Mouse (Mus musculus): Measurements from ENCODE around the gene She.

Gene She

DNA sequence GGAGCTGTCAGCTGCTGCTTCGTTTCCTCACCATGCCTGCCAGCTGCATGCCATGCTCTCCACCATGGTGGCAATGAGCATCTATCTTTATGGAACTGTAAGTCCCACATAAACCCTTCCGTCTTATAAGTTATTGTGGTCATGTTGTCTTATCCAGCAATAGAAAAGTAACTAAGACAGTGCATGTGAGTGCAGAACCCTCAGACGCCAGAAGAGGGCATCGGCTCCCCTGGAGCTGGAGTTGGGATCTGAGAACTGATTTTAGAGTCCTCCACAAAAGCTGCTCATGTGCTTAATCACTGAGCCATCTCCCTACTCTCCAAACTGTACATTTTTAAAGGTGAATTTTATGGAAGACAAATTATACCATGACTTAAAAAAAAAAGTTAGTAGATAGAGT, 14.1 kb upstream of the She start:
- DNase-seq (ENCODE audit: low spot score), result no peak

DNA sequence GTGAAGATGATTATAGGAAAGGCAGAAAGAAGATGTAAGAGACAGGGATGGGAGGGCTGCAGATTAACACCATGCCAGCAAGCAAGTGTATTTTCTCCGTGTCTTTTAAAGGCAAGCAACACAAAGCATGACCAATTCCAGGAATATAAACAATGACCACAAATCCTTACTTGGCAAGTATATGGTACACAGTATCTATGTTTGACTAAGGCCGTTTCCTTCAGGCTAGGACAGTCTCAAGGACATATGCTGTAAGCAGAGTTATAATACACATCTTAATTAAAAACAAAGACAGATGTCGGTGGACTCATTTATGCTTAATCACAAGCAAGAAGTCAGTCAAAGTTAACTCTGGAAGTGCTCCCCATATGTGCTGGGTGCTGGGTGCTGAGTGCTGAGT, 12.6 kb upstream of the She start:
- no peak for DNase-seq (ENCODE audit: low spot score)

DNA sequence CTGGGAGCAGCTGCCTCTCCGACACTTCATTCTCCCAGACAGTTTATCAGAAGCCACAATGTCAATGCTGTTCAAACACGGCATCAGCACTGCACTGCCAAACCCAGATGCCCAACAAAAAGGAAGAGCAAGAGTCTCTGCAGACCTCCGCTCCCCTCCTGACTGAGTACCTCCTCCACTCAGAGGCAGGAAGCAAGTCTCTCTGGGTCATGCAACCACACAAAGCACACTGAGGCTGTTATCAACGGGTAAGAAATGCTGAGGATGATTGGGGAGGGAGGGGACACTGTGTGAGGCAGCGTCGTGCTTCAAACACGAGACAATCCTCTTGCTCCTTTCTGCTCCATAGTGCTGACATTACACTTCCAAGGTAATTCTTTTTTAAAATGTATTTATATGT, 11.3 kb upstream of the She start:
- no peak for DNase-seq (ENCODE audit: low spot score)

DNA sequence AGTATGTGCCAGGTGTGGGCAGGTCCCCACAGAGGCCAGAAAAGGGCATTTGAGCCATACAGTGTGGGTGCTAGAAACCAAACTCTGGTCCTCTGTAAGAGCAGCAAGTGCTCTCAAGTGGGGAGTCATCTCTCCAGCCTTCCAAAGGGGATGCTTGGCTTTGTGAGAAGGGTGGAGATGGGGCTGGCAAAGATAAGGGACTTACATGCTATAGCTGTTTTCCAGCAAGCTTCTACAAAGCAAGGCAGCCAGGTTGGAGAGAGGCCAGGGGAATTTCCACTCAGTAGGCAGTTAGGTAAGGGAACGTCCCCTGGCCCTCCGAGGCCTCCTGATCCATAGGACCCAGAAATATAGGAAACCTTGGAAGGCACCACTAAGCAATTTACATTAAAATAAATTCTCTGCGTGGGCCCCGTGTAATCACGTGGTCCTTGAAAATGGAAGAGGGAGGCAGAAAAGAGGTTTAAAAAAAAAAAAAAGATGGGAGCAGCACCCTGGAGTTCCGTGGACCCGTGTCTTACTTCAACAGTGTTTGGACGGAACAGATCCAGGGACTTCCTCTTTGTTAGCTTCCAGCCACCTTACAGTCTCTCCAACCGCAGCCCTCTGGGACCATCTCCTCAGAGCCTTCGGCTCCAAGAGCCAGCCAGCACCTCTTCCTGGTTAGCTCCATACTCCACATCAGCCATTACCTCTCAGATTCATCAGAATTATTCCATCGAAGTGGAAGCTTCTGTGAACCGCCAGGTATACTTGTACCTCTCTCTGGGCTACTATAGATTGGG, 10.7 kb upstream of the She start:
- no peak for DNase-seq (ENCODE audit: low spot score)

DNA sequence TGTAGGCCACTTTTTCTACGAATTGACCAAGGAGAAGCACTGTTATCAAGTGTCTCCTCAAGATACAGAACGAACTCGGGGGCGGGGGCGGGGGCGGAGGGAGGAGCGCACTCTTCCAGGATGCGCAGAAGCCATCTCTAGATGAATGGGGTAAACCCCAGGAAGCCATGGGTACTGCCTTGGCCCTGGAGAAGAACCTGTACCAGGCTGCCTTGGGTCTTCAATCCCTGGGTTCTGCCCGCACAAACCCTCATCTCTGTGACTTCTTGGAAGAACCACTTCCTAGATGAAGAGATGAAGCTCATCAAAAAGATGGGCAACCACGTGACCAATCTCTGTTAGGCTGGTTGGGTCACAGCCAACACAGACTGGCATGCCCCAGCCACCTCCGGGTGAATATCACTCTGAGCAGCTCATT, 10.1 kb upstream of the She start:
- DNase-seq (ENCODE audit: low spot score), result no peak

DNA sequence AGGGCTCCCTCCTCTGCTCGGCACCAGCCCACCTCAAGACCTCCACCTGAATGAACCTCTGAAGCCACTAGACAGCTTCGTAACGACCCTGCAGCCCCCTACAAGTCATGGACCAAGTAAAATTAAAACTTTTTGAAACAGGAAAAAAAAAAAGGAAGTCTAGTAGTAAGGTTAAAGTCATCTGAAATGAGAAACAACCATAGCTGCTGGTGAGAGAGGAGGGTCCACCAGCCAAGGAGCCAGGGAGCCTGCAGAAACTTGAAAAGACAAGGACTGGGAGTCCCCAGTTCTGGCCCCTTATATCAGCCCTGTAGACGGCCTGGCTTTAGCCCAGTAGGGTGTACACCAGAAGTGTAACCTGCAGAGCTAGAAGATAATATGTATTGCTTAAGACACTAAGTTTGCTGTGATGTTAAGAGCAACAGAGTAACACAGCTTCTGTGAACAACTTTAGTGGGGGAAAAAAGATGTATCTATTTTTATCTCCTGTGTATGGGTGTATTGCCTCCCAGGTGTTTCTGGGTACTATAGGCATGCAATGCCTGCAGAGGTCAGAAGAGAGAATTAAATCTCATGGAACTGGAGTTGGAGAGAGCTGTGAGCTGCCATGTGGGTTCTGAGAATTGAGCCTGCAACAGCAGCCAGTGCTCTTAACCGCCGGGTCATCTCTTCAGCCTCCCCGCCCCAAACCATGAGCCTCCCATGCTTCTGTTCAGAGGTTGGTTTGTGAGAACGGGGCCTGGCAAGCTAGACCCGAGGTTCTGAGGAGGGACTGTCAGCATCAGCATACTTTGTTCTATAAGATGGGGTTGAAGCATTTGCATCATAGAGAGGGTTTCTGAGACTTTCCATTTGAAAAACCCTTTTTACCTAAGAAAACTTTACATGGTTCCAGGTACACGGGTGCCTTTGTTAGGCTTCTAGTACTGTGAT, 9.4 kb upstream of the She start:
- no peak for DNase-seq (ENCODE audit: low spot score)

DNA sequence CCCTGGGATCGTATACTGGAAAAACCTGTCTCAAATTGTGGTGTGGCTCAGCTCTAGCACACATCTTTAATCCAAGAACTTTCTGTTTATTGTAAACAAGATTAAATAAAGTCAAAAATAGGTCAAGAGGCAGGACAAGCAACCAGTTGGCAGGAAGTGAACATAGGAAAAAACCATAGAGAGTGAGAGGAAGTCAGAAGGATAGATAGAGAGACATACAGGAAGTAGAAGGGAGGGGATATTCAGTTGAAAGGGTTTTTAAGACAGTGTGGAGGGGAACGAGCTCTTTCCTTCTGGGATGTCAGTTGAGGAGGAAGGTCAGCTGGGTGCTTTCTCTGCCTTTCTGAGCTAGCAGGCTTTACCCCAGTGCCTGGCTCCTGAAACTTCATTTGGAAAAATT, 7.6 kb upstream of the She start:
- no peak for DNase-seq (ENCODE audit: low spot score)

DNA sequence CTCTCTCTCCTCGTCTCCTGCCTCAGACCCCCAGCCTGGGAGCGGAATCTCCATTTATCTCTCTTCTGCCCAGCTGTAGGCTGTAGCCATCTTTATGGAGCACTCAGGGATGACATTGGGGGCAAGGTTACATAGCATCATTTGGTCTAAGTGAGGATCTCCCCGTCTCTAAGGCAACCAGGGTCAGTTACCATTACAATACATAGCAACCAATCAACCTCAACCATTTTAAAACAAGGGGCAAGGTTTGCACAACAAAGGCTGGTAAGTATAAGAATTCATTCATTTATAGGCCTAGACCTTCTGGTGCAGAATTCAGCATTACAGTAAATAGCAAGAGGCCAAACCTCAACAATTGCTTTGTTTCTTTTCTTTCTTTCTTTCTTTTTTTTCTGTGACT, 4.9 kb upstream of the She start:
- no peak for DNase-seq (ENCODE audit: low spot score)

DNA sequence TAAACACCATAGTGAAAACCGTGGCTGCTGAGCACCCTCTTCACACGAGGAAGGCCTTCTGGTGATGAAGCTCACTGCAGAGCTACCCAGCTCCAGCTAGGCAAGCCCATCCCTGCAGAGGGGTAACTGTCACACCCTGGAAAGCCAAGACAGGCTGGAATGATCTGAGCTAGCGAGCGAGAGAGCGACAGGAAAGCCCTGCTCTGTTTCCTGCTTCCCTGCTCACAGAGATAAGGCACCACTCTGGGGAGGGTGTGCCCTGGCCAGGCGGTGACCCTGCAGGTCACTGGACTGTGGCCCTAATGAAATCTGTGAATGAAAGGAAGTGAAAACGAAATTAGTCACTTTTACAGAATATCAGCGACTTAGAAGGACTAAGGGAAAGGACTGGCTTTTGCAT, 4.2 kb downstream of the She start:
- no peak for DNase-seq (ENCODE audit: low spot score)

DNA sequence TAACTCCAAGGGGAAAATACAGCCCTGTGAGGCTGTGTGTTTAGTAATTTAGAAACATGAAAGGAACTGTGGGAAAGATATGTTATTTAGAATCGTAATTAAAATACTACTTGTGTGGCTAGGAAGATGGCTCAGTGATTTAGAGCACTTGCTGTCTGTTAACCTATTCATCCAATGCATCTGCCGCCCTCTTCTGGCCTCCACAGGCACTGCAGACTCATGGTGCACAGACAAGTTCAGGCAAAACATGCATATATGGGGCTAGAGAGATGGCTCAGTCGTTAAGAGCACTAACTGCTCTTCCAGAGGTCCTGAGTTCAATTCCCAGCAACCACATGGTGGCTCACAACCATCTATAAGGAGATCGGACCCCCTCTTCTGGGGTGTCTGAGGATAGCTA, 11.1 kb downstream of the She start:
- DNase-seq (ENCODE audit: low spot score), result peak; percentile 39

DNA sequence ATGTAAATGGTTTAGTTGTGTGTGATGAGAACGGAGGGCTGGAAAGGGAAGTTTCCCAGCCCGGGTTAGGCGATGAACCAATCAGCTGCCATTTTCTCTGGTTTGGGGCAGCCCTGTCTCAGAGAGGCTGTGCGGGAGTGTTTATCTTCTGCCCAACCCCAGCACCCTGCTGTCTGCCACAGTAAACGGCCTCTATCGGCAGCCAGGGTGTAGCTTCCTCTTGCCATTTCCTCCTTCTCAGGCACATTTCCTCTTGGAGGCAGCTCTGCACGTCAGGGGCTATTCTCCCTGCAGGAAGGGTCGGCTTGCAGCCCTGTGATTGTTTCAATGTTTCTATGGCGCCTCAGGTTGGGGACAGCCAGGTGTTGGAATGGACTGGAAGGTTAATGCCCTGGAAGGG, 12.0 kb downstream of the She start:
- DNase-seq (ENCODE audit: low spot score), result no peak

DNA sequence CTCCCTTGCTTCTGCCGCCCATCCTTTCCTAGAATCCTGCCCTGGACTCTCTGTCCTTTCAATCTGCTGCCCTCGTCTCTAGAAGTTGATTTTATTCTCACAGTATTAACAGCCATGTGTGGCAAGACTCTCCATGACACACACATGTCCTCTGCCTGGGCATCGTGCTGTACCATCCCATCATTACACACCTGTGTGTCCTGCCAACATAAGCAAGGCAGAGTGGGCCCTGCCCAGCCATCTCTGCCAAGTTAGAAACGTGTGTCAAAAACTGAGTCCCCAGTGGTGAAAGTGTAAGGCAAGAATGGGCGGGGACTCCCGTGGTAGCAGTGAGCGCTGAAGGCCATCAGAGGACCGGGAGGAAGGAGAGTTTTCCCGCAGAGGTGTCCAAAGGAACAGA, 14.6 kb downstream of the She start:
- no peak for DNase-seq (ENCODE audit: low spot score)

DNA sequence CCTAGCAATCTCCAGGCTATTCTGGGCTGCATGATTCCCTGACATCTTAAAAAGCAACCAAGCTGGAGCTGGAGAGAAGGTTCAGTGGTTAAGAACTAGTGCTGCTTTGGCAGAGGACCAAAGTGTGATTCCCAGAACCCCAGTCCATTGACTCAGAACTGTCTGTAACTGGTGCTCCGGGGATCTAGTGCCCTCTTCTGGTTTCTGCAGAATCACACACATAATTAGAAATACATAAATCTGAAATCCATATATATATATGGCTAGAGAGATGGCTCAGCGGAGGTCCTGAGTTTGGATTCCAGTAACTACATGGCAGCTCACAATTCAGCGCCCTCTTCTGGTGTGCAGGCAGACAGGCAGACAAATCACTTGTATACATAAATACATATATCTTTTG, 16.0 kb downstream of the She start:
- no peak for DNase-seq (ENCODE audit: low spot score)

DNA sequence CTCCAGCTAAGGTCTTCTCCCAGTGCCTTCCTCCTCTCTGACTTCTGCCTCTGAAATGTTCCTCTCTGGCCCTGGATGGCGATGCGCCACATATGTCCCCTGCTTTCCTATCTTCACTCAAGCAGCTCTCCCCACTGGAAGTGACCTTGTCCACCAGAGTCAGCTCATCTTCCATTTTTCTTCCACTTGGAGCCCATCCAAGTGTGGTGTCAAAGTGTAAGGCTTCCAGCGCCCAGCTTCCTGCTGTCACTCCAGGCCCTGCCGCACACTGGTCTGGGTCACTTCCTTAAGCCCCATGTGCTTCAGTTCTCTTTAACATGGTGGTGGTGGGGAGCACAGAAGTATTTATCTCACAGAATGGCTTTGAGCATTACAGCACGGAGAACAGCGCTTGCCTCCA, 16.4 kb downstream of the She start:
- no peak for DNase-seq (ENCODE audit: low spot score)

DNA sequence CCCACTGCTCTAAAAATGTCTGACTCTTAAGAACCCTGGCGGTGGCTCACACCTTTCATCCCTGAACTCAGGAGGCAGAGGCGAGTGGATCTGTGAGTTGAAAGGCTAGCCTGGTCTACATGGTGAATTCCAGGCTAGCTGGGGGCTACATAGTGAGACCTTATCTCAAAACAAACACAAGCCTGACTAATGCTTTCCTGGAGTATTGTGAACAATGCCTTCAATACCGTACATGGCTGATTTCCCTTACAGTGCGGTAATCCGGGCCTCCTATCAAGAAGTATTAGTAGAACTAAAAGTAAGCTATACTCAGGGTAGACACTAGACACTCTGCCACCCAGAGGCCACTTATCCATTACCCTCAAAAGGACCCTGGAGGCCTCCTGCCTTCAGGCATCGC, 16.9 kb downstream of the She start:
- no peak for DNase-seq (ENCODE audit: low spot score)

DNA sequence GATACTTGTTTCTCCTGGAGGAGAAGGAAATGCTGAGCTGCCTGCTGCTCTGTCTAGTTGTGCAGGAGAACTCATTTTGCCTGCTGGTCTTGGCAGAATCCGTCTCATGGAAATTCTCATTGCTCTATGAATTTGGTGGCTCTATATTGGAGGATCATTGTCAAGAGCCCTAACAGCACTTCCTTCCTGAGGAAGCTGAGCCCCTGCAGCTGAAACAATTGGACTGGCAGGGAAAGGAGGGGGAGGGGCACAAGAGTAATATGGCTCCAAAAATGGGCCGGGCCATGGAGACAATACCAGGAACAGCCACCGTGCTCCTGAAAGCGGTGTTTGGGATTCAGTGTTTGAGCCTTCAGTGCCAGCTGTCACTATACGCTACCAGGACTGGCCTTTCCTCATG, 22.6 kb downstream of the She start:
- DNase-seq (ENCODE audit: low spot score), result peak; percentile 22

DNA sequence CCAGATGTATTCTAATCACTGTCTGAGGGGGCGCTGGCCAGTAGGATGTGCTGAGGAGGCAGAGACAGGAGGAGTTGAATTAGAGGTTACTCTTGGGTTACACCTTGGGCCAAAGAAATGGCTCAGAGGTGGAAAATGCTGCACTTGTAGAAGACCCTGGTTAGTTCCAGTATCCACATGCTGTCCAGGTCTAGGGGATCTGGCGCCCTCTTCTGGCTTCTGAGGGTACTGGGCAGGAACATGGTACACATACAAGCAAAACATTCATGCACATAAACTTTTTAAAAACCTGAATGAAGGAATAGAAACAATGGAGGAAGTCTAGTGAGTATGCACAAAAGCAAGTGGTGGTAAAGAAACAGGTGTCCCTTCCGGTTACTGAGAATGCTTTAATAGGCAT, 26.2 kb downstream of the She start:
- peak; percentile 24 for DNase-seq (ENCODE audit: low spot score)

DNA sequence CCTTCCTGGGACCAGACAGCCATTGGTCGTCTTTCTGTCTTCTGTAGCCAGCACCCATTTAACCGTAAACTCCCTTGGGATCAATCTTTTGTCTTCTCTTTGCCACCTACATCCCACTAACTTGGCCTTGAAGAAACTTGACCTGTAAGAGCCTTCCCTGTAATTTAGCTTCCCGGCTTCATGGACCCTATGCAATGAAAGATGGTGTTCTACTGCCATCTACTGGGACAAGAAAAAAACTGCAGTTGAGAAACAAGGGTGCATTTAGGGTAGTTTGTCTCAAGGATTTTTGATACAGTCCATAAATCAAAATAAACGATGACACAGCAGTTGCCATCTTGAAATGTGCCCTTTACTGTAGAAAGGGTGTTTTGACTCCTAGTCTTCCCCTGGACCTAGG, 27.0 kb downstream of the She start:
- peak; percentile 86 for DNase-seq (ENCODE audit: low spot score)

DNA sequence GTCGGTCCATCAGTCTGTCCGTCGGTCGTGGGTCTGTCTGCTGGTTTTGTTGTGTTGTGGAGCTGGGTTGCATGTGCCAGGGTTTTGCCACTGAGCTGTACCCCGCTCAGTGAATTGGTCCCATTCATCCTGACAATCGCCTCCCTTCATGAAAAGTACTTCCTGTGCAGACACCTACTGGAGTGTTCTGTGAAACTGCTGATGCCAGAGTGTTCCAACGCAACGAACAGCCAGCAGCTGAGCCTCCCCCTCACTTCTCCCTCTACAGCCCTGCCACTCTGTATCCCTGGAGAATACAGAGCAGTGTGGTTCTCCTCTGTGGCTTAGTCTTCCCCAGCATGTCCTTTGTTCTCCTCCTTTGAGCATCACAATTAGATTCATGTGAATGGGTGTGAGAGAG, 27.7 kb downstream of the She start:
- DNase-seq (ENCODE audit: low spot score), result no peak

DNA sequence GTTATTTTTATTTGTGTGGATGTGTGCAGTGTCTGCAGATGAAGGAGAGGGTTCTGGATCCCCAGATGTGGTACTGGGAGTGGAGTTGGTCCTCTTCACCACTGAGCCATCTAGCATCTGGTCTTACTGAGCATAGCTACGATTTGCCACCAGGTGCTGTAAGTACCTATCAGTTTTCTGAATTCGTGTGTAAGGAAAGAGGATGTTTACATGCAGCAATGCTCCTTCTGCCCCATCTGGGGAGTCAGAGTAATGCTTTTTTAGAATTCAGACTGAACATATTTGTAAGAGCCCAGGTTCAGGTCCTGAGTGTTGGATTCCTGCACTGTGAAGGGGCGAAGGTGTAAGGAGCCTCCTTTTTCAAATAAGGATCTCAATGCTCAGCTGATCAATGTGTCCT, 28.8 kb downstream of the She start:
- no peak for DNase-seq (ENCODE audit: low spot score)

DNA sequence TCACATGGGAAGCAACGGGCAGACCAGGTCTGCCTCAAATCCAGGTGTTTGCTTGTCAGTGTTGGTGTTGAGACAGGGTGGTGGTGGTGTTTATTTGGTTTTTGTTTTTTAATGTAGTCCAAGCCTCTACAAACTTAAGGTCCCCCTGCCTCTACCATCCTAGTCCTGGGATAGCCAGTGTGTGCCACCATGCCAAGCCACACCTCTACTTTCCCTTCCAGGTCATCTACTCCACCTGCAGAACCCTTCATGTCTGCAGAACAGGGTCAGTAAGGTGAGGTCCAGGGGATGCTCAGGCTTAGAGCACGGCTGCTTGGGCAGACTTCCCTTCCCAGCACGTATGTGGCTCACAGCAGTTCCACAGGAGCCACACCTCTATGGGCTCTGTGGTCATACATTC, 29.2 kb downstream of the She start:
- DNase-seq (ENCODE audit: low spot score), result no peak

DNA sequence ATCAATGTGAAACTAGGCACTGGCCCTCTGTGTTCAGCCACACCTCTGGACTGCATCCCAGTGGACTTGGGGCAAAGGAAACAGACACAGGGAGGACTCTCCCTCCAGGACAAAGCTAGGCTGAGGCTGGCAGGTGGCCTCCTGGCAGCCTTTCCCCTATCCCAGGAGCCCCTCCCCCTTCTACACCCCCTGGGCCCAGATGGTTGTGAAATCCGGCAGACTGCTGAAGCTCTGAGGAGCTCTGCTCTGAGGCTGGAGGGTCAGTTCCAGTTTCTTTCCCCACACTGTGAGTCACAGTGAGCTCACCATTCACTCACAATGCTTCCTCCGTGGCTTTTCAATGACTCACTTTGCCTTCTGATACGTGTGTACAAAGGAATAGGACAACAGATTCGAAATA, 29.9 kb downstream of the She start:
- peak; percentile 60 for DNase-seq (ENCODE audit: low spot score)

DNA sequence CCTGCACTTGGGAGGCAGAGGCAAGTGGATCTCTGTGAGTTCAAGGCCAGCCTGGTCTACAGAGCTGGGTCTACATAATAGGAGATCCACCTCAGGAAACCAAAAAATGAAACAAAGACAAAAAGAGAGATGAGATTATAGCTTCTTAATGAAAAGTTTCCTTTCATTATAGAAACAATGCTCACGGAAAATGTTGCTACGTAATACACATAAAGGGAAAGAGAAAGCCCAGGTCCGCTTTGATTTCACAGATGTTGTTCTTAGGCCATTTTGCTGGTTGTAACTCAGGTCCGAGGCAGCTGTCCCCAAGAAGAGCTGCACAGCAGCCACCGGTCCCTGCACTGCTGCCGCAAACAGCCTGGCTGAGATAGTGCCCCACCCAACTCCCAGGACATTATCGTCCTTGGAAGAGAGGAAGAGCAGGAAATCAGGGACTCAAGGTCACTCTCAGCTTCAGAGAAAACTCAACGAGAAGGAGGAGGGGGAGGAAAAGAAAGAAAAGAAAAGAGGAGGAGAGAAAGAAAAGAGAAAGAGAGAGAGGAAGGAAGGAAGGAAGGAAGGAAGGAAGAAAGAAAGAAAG, 31.1 kb downstream of the She start:
- DNase-seq (ENCODE audit: low spot score), result no peak
